Mouse (Mus musculus): ENCODE measurements around the gene Tjp1. TPM values are rescaled to one million over a fixed set of nuclear protein-coding genes. Genes with fewer than 3 reads are reported as not detected.
A peak's percentile ranks its signal among the peaks of the same experiment; 100 is the strongest.

Gene Tjp1
- total and polyA plus RNA-seq, 3 experiments: not detected

- Histone ChIP-seq H3K27ac (ENCODE audit: insufficient read depth, low read depth) (no peak overlapping the region), H3K9ac (ENCODE audit: insufficient read depth, low read depth) (no peak overlapping the region), H3K79me2 (replicated peaks; ENCODE audit: control insufficient read depth, extremely low read depth, insufficient read depth, poor library complexity, severe bottlenecking) (no peaks in the 10 kb centered on the region), H3K4me3 (replicated peaks in 1 of 3; ENCODE audit: low read depth in 2 of 3, low read length in 2 of 3, poor library complexity in 1 of 3) (no peak overlapping the region), H3K27me3 (replicated peaks) (peaks cover 27% of the 10 kb centered on the region), H3K36me3 (replicated peaks in 1 of 2; ENCODE audit: control insufficient read depth in 1 of 2, insufficient read depth in 1 of 2, low read length in 1 of 2) (no peaks in the 10 kb centered on the region), H3K4me2 (ENCODE audit: insufficient read depth, low read depth, poor library complexity, severe bottlenecking) (no peak overlapping the region), H3K9me3 (replicated peaks; ENCODE audit: low read length) (peaks cover 11% of the 10 kb centered on the region), H3K4me1 (ENCODE audit: control insufficient read depth in 1 of 2, insufficient read depth in 2 of 2) (peaks cover 0 to 9% of the 10 kb centered on the region in 2 experiments; a peak in 1 of 4 replicates)
- DNase-seq (ENCODE audit: extremely low read depth): peak; percentile 62
- in situ Hi-C loops (cut with MboI; ENCODE audit: low pct_ligation_motif_present, low pct_unique_long_range_greater_than_20kb, low sequenced_read_pairs) (no loop called here), dilution Hi-C loops (cut with MboI; ENCODE audit: extremely low pct_ligation_motif_present, extremely low pct_unique_long_range_greater_than_20kb, low sequenced_read_pairs) (no loop called here)
- TF ChIP-seq BHLHE40 (IDR thresholded peaks at IDR 0.05; ENCODE audit: low read depth, low read length) (0 out of 2 replicates have a peak, but pooled peaks have one; percentile 25), MYC (IDR thresholded peaks at IDR 0.05; ENCODE audit: low read depth, low read length) (no peak), MAFK (IDR thresholded peaks at IDR 0.05; ENCODE audit: insufficient replicate concordance, low read length) (peak; percentile 69; the same call in 1 of the 2 replicates), NELFE (IDR thresholded peaks at IDR 0.05; ENCODE audit: low read depth, low read length) (no peak)
These were observed 154.2 kb downstream of the Tjp1 start for GRCm38 (mm10) chr7:65373336-65373735.

GRCm38 (mm10) chr7:65371765-65372164 is 155.8 kb downstream of the Tjp1 start:
- Histone ChIP-seq H3K4me3 (replicated peaks in 1 of 3; ENCODE audit: low read depth in 2 of 3, low read length in 2 of 3, poor library complexity in 1 of 3) (no peak overlapping the region), H3K27ac (ENCODE audit: insufficient read depth, low read depth) (no peak overlapping the region)
- in situ Hi-C loops (cut with MboI; ENCODE audit: low pct_ligation_motif_present, low pct_unique_long_range_greater_than_20kb, low sequenced_read_pairs): no loop called here

DNA sequence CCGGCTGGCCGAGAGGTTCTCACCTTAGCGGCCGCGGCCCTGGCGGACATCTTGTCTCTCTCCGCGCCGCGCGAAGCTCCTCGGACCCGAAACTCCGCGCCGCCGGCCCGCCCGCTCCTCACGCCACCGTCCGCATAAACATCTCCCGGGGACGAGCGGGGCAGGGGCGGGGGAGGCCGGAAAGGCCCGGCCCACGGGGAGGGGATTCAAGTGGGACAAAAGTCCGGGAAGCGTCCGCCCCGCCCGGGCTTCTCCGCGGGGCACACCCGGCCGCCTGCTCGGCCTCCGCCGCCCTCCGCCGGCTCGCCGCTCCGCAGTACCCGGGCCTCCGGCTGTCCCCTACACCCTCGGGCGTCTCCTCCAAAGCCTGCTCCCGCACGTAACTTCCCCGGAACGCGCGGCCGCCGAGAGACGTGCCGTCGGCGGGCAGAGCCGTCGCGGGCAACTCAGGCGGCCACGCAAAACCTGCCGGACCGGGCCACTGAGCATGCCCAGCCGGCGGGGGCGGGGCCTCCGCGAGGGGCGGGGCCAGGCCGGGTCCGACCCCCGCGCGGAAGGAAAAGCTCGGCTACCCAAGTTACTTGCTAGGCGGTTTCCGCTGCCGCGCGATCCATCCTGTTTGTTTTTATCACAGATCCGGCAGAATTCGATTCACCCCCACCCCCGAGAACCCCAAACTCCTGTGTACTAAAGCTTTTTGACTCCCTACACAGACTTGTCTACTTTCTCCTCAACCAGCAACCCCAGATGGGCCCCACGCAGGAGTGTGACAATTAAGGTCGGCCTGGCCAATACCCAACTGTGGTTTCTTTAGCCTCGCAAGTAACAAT is 156.6 kb downstream of the Tjp1 start:
- H3K79me2 ChIP-seq (replicated peaks; ENCODE audit: control insufficient read depth, extremely low read depth, insufficient read depth, poor library complexity, severe bottlenecking): no peaks in the 10 kb centered on the region
- no peak overlapping the region for H3K9ac ChIP-seq (ENCODE audit: insufficient read depth, low read depth)
- H3K27me3 ChIP-seq (replicated peaks): peaks cover 21% of the 10 kb centered on the region
- in situ Hi-C loops (cut with MboI; ENCODE audit: low pct_ligation_motif_present, low pct_unique_long_range_greater_than_20kb, low sequenced_read_pairs) (no loop called here), dilution Hi-C loops (cut with MboI; ENCODE audit: extremely low pct_ligation_motif_present, extremely low pct_unique_long_range_greater_than_20kb, low sequenced_read_pairs) (no loop called here)
- no peak overlapping the region for H3K4me2 ChIP-seq (ENCODE audit: insufficient read depth, low read depth, poor library complexity, severe bottlenecking)
- H3K27ac ChIP-seq (ENCODE audit: insufficient read depth, low read depth): no peak overlapping the region
- TF ChIP-seq MYC (IDR thresholded peaks at IDR 0.05; ENCODE audit: low read depth, low read length): no peak
- no peaks in the 10 kb centered on the region for H3K36me3 ChIP-seq (replicated peaks in 1 of 2; ENCODE audit: control insufficient read depth in 1 of 2, insufficient read depth in 1 of 2, low read length in 1 of 2)
- H3K9me3 ChIP-seq (replicated peaks; ENCODE audit: low read length): peaks cover 11% of the 10 kb centered on the region
- DNase-seq (ENCODE audit: extremely low read depth): no peak
- no peak overlapping the region for H3K4me3 ChIP-seq (replicated peaks in 1 of 3; ENCODE audit: low read depth in 2 of 3, low read length in 2 of 3, poor library complexity in 1 of 3)
- peaks cover 0 to 9% of the 10 kb centered on the region in 2 experiments; a peak in 1 of 4 replicates for H3K4me1 ChIP-seq (ENCODE audit: control insufficient read depth in 1 of 2, insufficient read depth in 2 of 2)

More at GRCm38 (mm10) chr7:65371765-65372164, 155.8 kb downstream of the Tjp1 start:
- no peaks in the 10 kb centered on the region for H3K36me3 ChIP-seq (replicated peaks in 1 of 2; ENCODE audit: control insufficient read depth in 1 of 2, insufficient read depth in 1 of 2, low read length in 1 of 2)
- H3K9me3 ChIP-seq (replicated peaks; ENCODE audit: low read length): peaks cover 11% of the 10 kb centered on the region
- dilution Hi-C loops (cut with MboI; ENCODE audit: extremely low pct_ligation_motif_present, extremely low pct_unique_long_range_greater_than_20kb, low sequenced_read_pairs): no loop called here
- no peaks in the 10 kb centered on the region for H3K79me2 ChIP-seq (replicated peaks; ENCODE audit: control insufficient read depth, extremely low read depth, insufficient read depth, poor library complexity, severe bottlenecking)
- no peak overlapping the region for H3K4me2 ChIP-seq (ENCODE audit: insufficient read depth, low read depth, poor library complexity, severe bottlenecking)
- no peak for TF ChIP-seq CHD2 (IDR thresholded peaks at IDR 0.05; ENCODE audit: low read length)
- TF ChIP-seq E2F4 (IDR thresholded peaks at IDR 0.05; ENCODE audit: insufficient replicate concordance, low read depth, low read length): no peak
- no peak for TF ChIP-seq KAT2A (IDR thresholded peaks at IDR 0.05; ENCODE audit: insufficient replicate concordance, low read length)
- TF ChIP-seq RCOR1 (conservative IDR thresholded peaks at IDR 0.05; ENCODE audit: low read depth, low read length): no peak
- peaks cover 21% of the 10 kb centered on the region for H3K27me3 ChIP-seq (replicated peaks)
- no peak for DNase-seq (ENCODE audit: extremely low read depth)
- H3K4me1 ChIP-seq (ENCODE audit: control insufficient read depth in 1 of 2, insufficient read depth in 2 of 2): peaks cover 0 to 9% of the 10 kb centered on the region in 2 experiments; a peak in 1 of 4 replicates
- no peak overlapping the region for H3K9ac ChIP-seq (ENCODE audit: insufficient read depth, low read depth)
